Comparison of ENCODE assay signal across 8 mouse cellular contexts in genomic region chr2:20666051-20666478, GRCm38 (mm10).
DNase-seq lines count a peak whose midpoint lies in the region; ATAC-seq and TF ChIP-seq lines count a peak whose summit lies in the region.

No protein-coding gene starts in this region.

- H3K27ac ChIP-seq in forebrain, postnatal 0 days (ENCODE audit: low read depth, low read length) = no peak overlapping the region
- no peak overlapping the region for H3K27ac ChIP-seq in intestine, postnatal 0 days (ENCODE audit: low read depth, low read length)

- peak; percentile 72 for TF ChIP-seq CTCF in brain, embryonic 14.5 days (IDR thresholded peaks at IDR 0.05; ENCODE audit: borderline replicate concordance, extremely low read depth, insufficient read depth, insufficient read length)
- TF ChIP-seq CTCF in forebrain, postnatal 0 days (IDR thresholded peaks at IDR 0.05; ENCODE audit: low read depth) = peak; percentile 78
- peak; percentile 83 for TF ChIP-seq CTCF in intestine, postnatal 0 days (IDR thresholded peaks at IDR 0.05; ENCODE audit: low read depth)
- TF ChIP-seq CTCF in lung, adult 2 months (IDR thresholded peaks at IDR 0.05; ENCODE audit: insufficient read depth, low read length) = peak; percentile 62

- H3K4me1 ChIP-seq in forebrain, postnatal 0 days (ENCODE audit: insufficient read depth) = no peaks in the 10 kb centered on the region
- no peaks in the 10 kb centered on the region; the same call in 1 of the 2 replicates for H3K4me1 ChIP-seq in intestine, postnatal 0 days (replicated peaks; ENCODE audit: control insufficient read depth, insufficient read depth, low read length)
- H3K4me1 ChIP-seq in lung, adult 2 months (ENCODE audit: control insufficient read depth, insufficient read depth, low read length) = no peaks in the 10 kb centered on the region

- 37% methylated on average over 2 of the region's 2 CpGs for WGBS in forebrain, postnatal 0 days
- WGBS in intestine, postnatal 0 days = 44% methylated on average over 2 of the region's 2 CpGs
- 49% methylated on average over 2 of the region's 2 CpGs for WGBS in lung, adult 2 months

- no peaks in the 10 kb centered on the region for H3K9me3 ChIP-seq in forebrain, postnatal 0 days (ENCODE audit: low read length)
- no peaks in the 10 kb centered on the region for H3K9me3 ChIP-seq in intestine, postnatal 0 days (ENCODE audit: control insufficient read depth)

- no peaks in the 10 kb centered on the region for H3K36me3 ChIP-seq in forebrain, postnatal 0 days (ENCODE audit: insufficient read depth)
- no peaks in the 10 kb centered on the region for H3K36me3 ChIP-seq in intestine, postnatal 0 days (ENCODE audit: control insufficient read depth, insufficient read depth)

- no peaks in the 10 kb centered on the region for H3K27me3 ChIP-seq in forebrain, postnatal 0 days (ENCODE audit: insufficient read depth, low read length)
- no peaks in the 10 kb centered on the region for H3K27me3 ChIP-seq in intestine, postnatal 0 days (replicated peaks; ENCODE audit: control insufficient read depth, insufficient read depth, low read length)

- H3K4me3 ChIP-seq in forebrain, postnatal 0 days (ENCODE audit: low read depth, low read length) = no peak overlapping the region
- H3K4me3 ChIP-seq in intestine, postnatal 0 days (ENCODE audit: low read depth, low read length) = no peak overlapping the region
- H3K4me3 ChIP-seq in lung, adult 2 months (replicated peaks; ENCODE audit: extremely low read depth, low read depth, low read length) = no peak overlapping the region

- H3K9ac ChIP-seq in forebrain, postnatal 0 days = no peak overlapping the region
- no peak overlapping the region for H3K9ac ChIP-seq in intestine, postnatal 0 days (ENCODE audit: low read depth, low read length)

- no peak for TF ChIP-seq POLR2A in brain, embryonic 14.5 days (IDR thresholded peaks at IDR 0.05; ENCODE audit: borderline replicate concordance, extremely low read depth, insufficient read depth, insufficient read length, poor library complexity, severe bottlenecking)
- TF ChIP-seq POLR2A in lung, adult 2 months (IDR thresholded peaks at IDR 0.05; ENCODE audit: borderline replicate concordance, extremely low read depth, low read depth, low read length) = no peak

- DNase-seq in ovary, adult 18-20 months (ENCODE audit: low spot score) = peak; percentile 6
- DNase-seq in ovary, postnatal 10 days (ENCODE audit: low spot score) = no peak
- peak; percentile 66 for DNase-seq in brain, embryonic 14.5 days (ENCODE audit: low read depth)
- peak; percentile 60 for DNase-seq in forebrain, postnatal 0 days
- peak; percentile 45 for DNase-seq in lung, adult 2 months
- DNase-seq in retina, adult 2 months (ENCODE audit: low read depth, low spot score) = peak; percentile 11
- no peak for DNase-seq in MN1 (ENCODE audit: low spot score)

- ATAC-seq in forebrain, postnatal 0 days = peak; percentile 72
- ATAC-seq in intestine, postnatal 0 days = peak; percentile 67

- H3K4me2 ChIP-seq in forebrain, postnatal 0 days (ENCODE audit: low read depth) = no peak overlapping the region
- no peak overlapping the region for H3K4me2 ChIP-seq in intestine, postnatal 0 days (replicated peaks; ENCODE audit: low read depth)

Comparison
In these comparisons a context has a peak if more than half of its experiments do, and no peak if none do; other contexts are left out.
1. DNase-seq: peak in ovary, adult 18-20 months (single experiment), brain, embryonic 14.5 days (single experiment), forebrain, postnatal 0 days (single experiment), lung, adult 2 months (single experiment) and retina, adult 2 months (single experiment); none in ovary, postnatal 10 days (single experiment) and MN1 (single experiment).
2. Peak in every context shown above with its lines, with median percentiles within 50 percentile points of each other: CTCF ChIP-seq.